Mouse (Mus musculus) heart, embryonic 12.5 days (tissue): ENCODE data around the gene Zfp148. TPM values are rescaled to one million over a fixed set of nuclear protein-coding genes. Genes with fewer than 3 reads are reported as not detected.

Experiments
- ATAC-seq: fragments of 200-750 bp; cut with Nextera tagmentation; 2 replicates; pipeline ENCODE4 v1.8.0; 2017; ENCODE audit warnings: moderate TSS enrichment, moderate library complexity; ENCODE audit not compliant: insufficient number of reproducible peaks, low FRiP score
- H3K27ac ChIP-seq: fragments of 300-500 bp; sonication (generic); 2 replicates; pipeline ENCODE4 v1.5.1; 2016; ENCODE audit warnings: mild to moderate bottlenecking, moderate library complexity; ENCODE audit not compliant: poor library complexity, severe bottlenecking
- H3K27me3 ChIP-seq: fragments of 300-500 bp; sonication (generic); replicated peaks from 2 replicates; pipeline ENCODE4 v1.6.1; 2016; ENCODE audit warnings: mild to moderate bottlenecking, moderate library complexity
- H3K36me3 ChIP-seq: fragments of 300-500 bp; sonication (generic); 2 replicates; pipeline ENCODE4 v1.6.1; 2016; ENCODE audit warnings: mild to moderate bottlenecking, moderate library complexity
- H3K4me1 ChIP-seq: fragments of 300-500 bp; sonication (generic); replicated peaks from 2 replicates; pipeline ENCODE4 v1.6.1; 2016; ENCODE audit warnings: mild to moderate bottlenecking
- H3K4me2 ChIP-seq: fragments of 300-500 bp; sonication (generic); 2 replicates; pipeline ENCODE4 v1.6.1; 2016; ENCODE audit warnings: mild to moderate bottlenecking, moderate library complexity
- H3K4me3 ChIP-seq: fragments of 300-500 bp; sonication (generic); 2 replicates; pipeline ENCODE4 v1.5.1; 2016; ENCODE audit warnings: mild to moderate bottlenecking
- H3K9ac ChIP-seq: fragments of 300-500 bp; sonication (generic); 2 replicates; pipeline ENCODE4 v1.6.1; 2016; ENCODE audit warnings: mild to moderate bottlenecking, moderate library complexity
- H3K9me3 ChIP-seq: fragments of 300-500 bp; sonication (generic); replicated peaks from 2 replicates; pipeline ENCODE4 v1.6.1; 2016; ENCODE audit warnings: mild to moderate bottlenecking, moderate library complexity
- WGBS: fragments of 180-500 bp; shearing (Covaris S2); methylation state at CpG from one replicate; pipeline ENCODE4 v1.1.7; 2016; 5-methylcytosine and 5-hydroxymethylcytosine counted together
- polyA plus RNA-seq: library from polyadenylated mRNA; unstranded; fragments of >200 nt; fragmentation: Nextera tagmentation; extraction: Ambion mirVana; gene quantifications from 2 replicates; pipeline ENCODE4 v1.2.1, GENCODE M21; 2016

Gene Zfp148
- polyA plus RNA-seq, 1 experiment from 2014 or later, result 46.5 TPM

- peak; percentile 39; the same call in 1 of the 2 replicates for ATAC-seq
- H3K9me3 ChIP-seq, result no peaks in the 10 kb centered on the region
- H3K4me1 ChIP-seq, result peaks cover 15% of the 10 kb centered on the region
- H3K36me3 ChIP-seq, result no peaks in the 10 kb centered on the region
- no peak overlapping the region for H3K9ac ChIP-seq
- H3K27me3 ChIP-seq, result no peaks in the 10 kb centered on the region
- peak overlapping the region; percentile 56 for H3K27ac ChIP-seq
- H3K4me3 ChIP-seq, result no peak overlapping the region
- H3K4me2 ChIP-seq, result no peak overlapping the region
- 32% methylated on average over 3 of the region's 3 CpGs for WGBS
Observed at GRCm38 (mm10) chr16:33346376-33346775, 34.3 kb upstream of the Zfp148 start.

DNA sequence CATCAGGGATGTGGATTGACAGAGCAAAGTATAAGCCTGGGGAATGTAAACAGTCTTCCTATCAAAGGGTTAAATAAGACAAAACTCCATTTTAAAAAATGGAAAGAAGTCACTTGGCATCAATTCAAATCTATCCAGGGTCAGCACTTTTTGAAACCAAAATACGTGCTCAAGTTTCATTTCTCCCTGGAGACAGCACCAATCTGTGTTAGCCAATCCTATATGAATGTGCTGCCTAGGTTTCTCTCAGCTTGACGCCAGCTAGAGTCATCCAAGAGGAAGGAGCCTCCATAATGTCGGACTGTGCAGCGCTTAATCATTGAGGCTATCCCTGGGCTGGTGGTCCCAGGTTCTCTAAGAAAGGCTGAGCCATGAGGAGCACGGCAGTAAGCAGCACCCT lies 33.5 kb upstream of the Zfp148 start:
- Histone ChIP-seq H3K27ac (no peak overlapping the region), H3K9me3 (no peaks in the 10 kb centered on the region), H3K4me1 (peaks cover 15% of the 10 kb centered on the region), H3K4me3 (no peak overlapping the region), H3K36me3 (no peaks in the 10 kb centered on the region), H3K9ac (no peak overlapping the region), H3K4me2 (no peak overlapping the region), H3K27me3 (no peaks in the 10 kb centered on the region)
- 72% methylated on average over 5 of the region's 5 CpGs for WGBS
- no peak for ATAC-seq

DNA sequence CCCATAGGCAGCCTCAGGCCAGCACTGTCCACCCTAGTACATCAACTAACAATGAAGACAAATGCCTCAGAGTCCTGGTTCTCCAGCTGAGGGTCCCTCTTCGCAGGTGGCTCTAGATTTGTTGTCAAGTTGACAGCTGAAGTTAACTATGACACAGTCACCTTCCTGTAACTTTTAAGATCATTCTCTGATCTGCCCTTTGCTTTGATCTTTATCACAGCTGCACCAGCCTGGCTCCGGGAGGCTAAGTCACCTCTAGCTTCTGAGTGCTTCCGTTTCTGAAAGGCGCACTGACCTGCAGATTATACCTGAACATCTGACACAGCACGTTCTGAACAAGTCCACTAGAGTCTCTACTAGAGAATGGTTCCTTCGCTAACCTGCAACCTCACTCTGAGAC lies 22.8 kb upstream of the Zfp148 start:
- WGBS, result 62% methylated on average over 6 of the region's 6 CpGs
- no peak for ATAC-seq
- H3K27me3 ChIP-seq, result no peaks in the 10 kb centered on the region
- H3K36me3 ChIP-seq, result no peaks in the 10 kb centered on the region
- no peak overlapping the region for H3K4me2 ChIP-seq
- H3K4me3 ChIP-seq, result no peak overlapping the region
- H3K9ac ChIP-seq, result no peak overlapping the region
- 0 out of 2 replicates have a peak, but pooled peaks cover 2% of the 10 kb centered on the region for H3K9me3 ChIP-seq
- no peak overlapping the region for H3K27ac ChIP-seq
- H3K4me1 ChIP-seq, result no peaks in the 10 kb centered on the region

GRCm38 (mm10) chr16:33365772-33366171 lies 14.9 kb upstream of the Zfp148 start:
- peaks cover 16% of the 10 kb centered on the region for H3K4me1 ChIP-seq
- H3K27ac ChIP-seq, result peak overlapping the region; percentile 61; the same call in 1 of the 2 replicates
- no peak overlapping the region for H3K9ac ChIP-seq
- H3K4me3 ChIP-seq, result no peak overlapping the region
- no peak overlapping the region for H3K4me2 ChIP-seq
- peaks cover 10% of the 10 kb centered on the region; the same call in 1 of the 2 replicates for H3K9me3 ChIP-seq
- H3K27me3 ChIP-seq, result no peaks in the 10 kb centered on the region
- ATAC-seq, result no peak
- 68% methylated on average over 6 of the region's 6 CpGs for WGBS
- H3K36me3 ChIP-seq, result no peaks in the 10 kb centered on the region

GRCm38 (mm10) chr16:33368632-33369031 lies 12.0 kb upstream of the Zfp148 start:
- no peak for ATAC-seq

GRCm38 (mm10) chr16:33370836-33371235 lies 9.8 kb upstream of the Zfp148 start:
- H3K27me3 ChIP-seq, result no peaks in the 10 kb centered on the region
- WGBS, result 54% methylated on average over 6 of the region's 6 CpGs
- no peaks in the 10 kb centered on the region for H3K9me3 ChIP-seq
- no peak for ATAC-seq
- no peak overlapping the region for H3K4me3 ChIP-seq
- H3K9ac ChIP-seq, result no peak overlapping the region
- H3K4me1 ChIP-seq, result peaks cover 9% of the 10 kb centered on the region
- no peaks in the 10 kb centered on the region for H3K36me3 ChIP-seq
- no peak overlapping the region for H3K4me2 ChIP-seq
- H3K27ac ChIP-seq, result no peak overlapping the region

More at GRCm38 (mm10) chr16:33368632-33369031, 12.0 kb upstream of the Zfp148 start:
- H3K4me2 ChIP-seq, result no peak overlapping the region
- H3K4me1 ChIP-seq, result peaks cover 16% of the 10 kb centered on the region
- no peak overlapping the region for H3K27ac ChIP-seq
- H3K9ac ChIP-seq, result no peak overlapping the region
- WGBS, result 55% methylated on average over 3 of the region's 3 CpGs
- H3K4me3 ChIP-seq, result no peak overlapping the region
- H3K36me3 ChIP-seq, result no peaks in the 10 kb centered on the region
- no peaks in the 10 kb centered on the region for H3K27me3 ChIP-seq
- H3K9me3 ChIP-seq, result peaks cover under 1% of the 10 kb centered on the region; the same call in 1 of the 2 replicates

- no peaks in the 10 kb centered on the region for H3K9me3 ChIP-seq
- H3K4me2 ChIP-seq, result no peak overlapping the region
- no peaks in the 10 kb centered on the region; the same call in 1 of the 2 replicates for H3K36me3 ChIP-seq
- no peak overlapping the region for H3K27ac ChIP-seq
- no peak overlapping the region for H3K4me3 ChIP-seq
- WGBS, result 63% methylated on average over 5 of the region's 5 CpGs
- no peak overlapping the region for H3K9ac ChIP-seq
- ATAC-seq, result no peak
- no peaks in the 10 kb centered on the region for H3K27me3 ChIP-seq
- H3K4me1 ChIP-seq, result peaks cover 3% of the 10 kb centered on the region
Observed at GRCm38 (mm10) chr16:33372611-33373010, 8.0 kb upstream of the Zfp148 start.

- Histone ChIP-seq H3K9ac (no peak overlapping the region), H3K4me3 (no peak overlapping the region), H3K36me3 (no peaks in the 10 kb centered on the region; the same call in 1 of the 2 replicates), H3K27me3 (no peaks in the 10 kb centered on the region), H3K9me3 (no peaks in the 10 kb centered on the region), H3K4me1 (peaks cover 3% of the 10 kb centered on the region), H3K4me2 (no peak overlapping the region), H3K27ac (no peak overlapping the region)
- no peak for ATAC-seq
- 96% methylated on average over 2 of the region's 2 CpGs for WGBS
Observed at GRCm38 (mm10) chr16:33373326-33373725, 7.3 kb upstream of the Zfp148 start.

- Histone ChIP-seq H3K36me3 (no peaks in the 10 kb centered on the region; the same call in 1 of the 2 replicates), H3K9me3 (no peaks in the 10 kb centered on the region), H3K4me1 (peaks cover 6% of the 10 kb centered on the region), H3K4me3 (no peak overlapping the region), H3K27ac (no peak overlapping the region), H3K9ac (no peak overlapping the region), H3K4me2 (no peak overlapping the region), H3K27me3 (no peaks in the 10 kb centered on the region)
- ATAC-seq, result no peak
- 74% methylated on average over 5 of the region's 5 CpGs for WGBS
Observed at GRCm38 (mm10) chr16:33376266-33376665, 4.4 kb upstream of the Zfp148 start.

DNA sequence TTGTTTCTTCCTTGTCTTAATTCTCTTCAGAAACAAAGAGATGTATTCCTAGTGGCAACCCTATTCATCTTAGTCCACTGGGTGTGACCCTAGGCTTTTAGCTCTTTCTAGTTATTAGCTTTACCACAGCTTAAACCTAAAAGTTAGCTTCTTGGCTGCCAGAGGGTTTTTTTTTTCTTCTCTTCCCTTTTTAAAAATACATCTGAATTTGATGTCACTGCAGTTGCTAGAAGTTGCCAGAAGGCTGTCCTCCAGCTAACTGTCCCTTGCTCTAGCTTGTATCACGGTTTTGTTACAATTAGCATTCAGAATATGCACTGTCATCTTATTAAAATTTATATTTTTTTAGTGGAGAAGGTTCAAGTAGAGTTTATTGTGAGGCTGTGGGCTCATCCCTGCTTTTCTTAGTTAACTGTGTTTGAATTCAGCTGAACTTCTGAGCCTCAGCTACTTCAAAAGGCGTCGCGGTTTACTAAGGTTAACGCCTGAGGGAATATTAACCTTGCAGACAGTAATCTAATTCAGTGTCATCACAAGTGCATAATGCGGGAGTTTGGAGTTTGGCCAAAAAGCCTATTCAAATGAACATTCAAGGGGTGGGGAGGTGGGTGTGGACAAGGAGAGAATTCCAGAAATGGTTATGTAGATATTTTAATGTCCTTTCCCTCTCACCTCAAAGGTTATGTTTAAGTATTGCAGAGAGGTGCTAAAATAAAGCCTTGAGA lies 1.3 kb upstream of the Zfp148 start:
- H3K9ac ChIP-seq, result peak overlapping the region; percentile 97; the same call in 1 of the 2 replicates
- H3K4me3 ChIP-seq, result peak overlapping the region; percentile 93
- WGBS, result 76% methylated on average over 6 of the region's 6 CpGs
- peak overlapping the region; percentile 93 for H3K4me2 ChIP-seq
- peak overlapping the region; percentile 89; the same call in 1 of the 2 replicates for H3K27ac ChIP-seq
- H3K27me3 ChIP-seq, result no peaks in the 10 kb centered on the region
- peaks cover 2% of the 10 kb centered on the region; the same call in 1 of the 2 replicates for H3K36me3 ChIP-seq
- peaks cover 13% of the 10 kb centered on the region for H3K4me1 ChIP-seq
- H3K9me3 ChIP-seq, result no peaks in the 10 kb centered on the region
- no peak for ATAC-seq

GRCm38 (mm10) chr16:33380882-33381613 lies 412 bp downstream of the Zfp148 start:
- Histone ChIP-seq H3K27me3 (no peaks in the 10 kb centered on the region), H3K9me3 (no peaks in the 10 kb centered on the region), H3K36me3 (peaks cover 3% of the 10 kb centered on the region; the same call in 1 of the 2 replicates), H3K9ac (peak overlapping the region; percentile 97), H3K27ac (peak overlapping the region; percentile 89), H3K4me2 (peak overlapping the region; percentile 93), H3K4me1 (peaks cover 22% of the 10 kb centered on the region), H3K4me3 (peak overlapping the region; percentile 93)
- ATAC-seq, result peak; percentile 83
- under 1% methylated on average over 63 of the region's 80 CpGs for WGBS
